Mouse (Mus musculus): Measurements from ENCODE around the gene Gtf2f2. TPM values are rescaled to one million over a fixed set of nuclear protein-coding genes. Genes with fewer than 3 reads are reported as not detected.

Gtf2f2 gene
- polyA plus RNA-seq, 2 experiments from 2014 or later = 40.8 to 42.2 TPM

DNA sequence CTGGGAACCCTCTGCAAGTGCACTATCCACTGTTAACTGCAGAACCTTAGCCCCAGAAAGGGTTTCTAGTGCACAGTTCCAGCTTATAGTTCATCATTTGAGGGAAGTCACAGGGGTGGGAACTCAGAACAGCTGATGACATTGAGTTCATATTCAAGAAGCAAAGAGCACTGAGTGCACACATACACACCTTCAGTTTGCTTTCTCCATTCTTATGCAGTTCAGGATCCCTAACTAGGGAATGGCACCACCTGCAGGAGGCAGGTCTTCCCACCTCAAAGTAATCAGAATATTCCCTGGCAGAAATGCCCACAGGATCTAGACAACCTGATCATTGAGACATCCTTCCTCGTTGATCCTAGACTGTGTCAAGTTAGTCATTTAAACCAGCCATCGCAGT lies 151.0 kb downstream of the Gtf2f2 start:
- ATAC-seq = no peak

DNA sequence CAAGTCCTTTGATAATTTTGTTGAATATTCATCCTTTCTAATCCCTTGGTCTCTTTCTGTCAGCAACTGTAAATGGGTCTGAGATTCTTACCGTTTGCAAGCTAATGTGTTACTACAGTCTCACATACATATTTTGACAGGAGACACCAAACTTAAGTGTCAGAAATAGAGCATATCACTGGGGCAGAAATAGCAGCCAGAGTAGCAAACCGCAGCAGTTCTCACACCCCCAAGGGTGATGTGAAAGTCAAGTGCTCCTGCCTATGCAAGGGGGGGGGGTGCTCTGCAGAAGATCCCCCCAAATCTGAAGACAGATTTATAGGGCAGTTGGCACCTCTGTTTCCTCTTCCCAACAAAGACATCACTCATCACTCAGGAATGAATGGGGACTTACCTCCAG lies 152.5 kb downstream of the Gtf2f2 start:
- no peak for ATAC-seq

DNA sequence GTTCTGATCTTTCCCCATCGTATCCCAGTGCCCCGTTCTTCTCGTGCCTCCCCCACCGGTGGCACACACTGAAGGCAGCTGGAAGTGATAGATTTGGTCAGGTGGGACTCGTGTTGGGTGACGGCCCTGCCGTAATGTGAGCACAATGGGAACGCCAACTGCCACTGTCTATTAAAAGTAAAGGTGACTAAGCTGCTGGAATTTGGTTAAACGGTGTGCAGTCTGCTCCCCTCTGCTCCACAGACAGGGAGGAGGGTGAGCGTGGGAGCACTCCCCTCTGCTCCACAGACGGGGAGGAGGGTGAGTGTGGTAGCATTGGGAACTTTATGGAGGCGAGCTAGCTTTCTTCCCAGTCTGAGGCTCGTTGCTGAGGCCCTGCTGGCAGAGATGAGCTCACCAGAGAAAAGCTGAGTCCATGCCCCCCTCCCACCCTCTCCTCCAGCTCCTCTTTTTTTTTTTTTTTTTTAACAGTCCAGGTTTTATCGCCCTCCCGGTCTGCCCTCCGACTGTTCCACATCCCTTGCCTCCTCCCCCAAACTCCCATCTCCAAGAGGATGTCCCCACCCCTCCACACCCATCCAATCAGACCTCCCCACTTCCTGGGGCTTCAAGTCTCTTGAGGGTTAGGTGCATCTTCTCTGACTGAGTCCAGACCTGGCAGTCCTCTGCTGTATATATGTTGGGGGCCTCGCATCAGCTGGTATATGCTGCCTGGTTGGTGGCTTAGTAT lies 155.2 kb downstream of the Gtf2f2 start:
- ATAC-seq = no peak

DNA sequence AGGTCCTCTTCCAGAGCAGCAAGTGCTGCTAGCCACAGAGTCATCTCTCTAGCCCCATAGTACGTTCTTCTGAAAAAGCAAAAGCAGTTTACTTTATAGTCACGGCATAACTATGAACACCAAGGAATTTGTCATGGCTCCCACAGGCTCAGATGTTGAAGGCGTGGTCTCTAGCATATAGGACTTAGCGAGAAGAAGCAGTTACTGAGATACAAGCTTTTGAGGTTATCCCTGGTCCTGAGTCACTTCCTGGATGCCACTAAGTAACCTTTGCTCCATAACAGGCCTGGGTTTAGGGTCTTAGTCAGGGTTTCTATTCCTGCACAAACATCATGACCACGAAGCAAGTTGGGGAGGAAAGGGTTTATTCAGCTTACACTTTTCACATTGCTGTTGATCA lies 158.6 kb downstream of the Gtf2f2 start:
- ATAC-seq = no peak

DNA sequence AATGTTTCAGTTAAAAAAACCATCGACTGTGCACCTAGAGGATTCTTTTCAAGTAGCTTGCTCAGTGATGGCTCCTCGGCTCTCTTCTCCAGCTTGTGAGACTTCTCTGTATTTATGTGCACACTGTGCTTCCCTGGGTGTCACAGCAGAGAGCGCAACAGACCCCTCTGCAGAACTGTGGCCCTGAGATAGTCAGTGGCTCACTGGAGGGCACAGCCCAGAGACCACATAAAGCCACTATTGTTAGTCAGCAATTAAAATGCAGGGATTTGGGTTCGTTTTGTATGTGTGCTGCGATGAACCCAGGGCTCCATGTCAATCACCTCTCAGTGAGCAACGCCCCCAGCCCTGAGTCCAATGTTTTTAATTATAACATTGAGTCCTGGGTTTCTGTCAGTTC lies 159.8 kb downstream of the Gtf2f2 start:
- ATAC-seq = no peak

DNA sequence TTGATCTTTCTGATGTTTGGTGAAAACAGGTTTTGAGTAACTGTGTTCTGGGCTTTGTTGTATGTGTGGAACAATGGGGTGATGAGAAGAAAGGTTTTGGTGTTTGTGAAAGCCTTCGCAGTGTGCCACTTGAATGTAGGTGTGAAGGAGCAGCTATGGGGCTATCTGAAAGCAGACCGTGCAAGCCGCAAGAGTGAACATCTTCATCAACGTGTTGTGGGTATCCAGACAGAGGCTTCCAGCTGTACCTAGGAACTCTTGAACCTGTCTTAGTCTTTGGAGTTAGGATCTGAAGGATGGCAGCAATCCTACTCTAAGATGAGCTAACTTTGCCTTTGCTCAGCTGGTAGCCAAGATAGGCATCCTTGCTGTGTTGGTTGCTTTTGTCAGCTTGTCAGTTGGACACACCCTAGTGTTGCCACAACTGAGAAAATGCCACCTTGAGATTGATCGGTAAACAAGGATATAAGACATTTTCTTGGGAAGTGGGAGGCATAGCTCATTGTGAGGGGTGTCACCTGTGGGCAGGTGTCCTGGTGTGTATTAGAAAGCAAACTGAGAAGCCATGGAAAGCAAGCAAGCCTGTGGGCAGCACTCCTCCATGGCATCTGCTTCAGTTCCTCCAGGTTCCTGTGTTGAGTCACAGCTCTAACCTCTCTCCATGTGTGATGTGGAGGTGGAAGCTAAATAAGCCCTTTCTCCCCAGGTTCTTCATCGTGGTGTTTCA lies 160.7 kb downstream of the Gtf2f2 start:
- no peak for ATAC-seq

DNA sequence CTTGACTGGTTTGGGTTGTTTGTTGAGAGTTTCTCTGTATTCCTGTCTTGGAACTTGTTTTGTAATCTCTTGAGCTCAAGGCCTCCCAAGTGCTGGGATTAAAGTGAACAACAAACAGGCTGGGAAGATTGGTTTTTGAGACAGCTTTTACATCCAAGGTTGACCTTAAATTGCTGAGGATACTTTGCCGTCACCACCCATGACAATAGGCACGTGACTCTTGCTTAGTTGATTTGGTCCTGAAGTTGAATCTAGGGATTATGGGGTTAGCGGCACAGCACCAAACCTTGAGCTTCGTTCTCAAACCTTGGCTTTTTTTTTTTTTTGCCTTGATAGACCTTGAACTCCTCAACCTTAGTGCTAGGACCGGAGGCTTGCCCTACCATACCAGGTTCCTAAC lies 161.4 kb downstream of the Gtf2f2 start:
- no peak for ATAC-seq

DNA sequence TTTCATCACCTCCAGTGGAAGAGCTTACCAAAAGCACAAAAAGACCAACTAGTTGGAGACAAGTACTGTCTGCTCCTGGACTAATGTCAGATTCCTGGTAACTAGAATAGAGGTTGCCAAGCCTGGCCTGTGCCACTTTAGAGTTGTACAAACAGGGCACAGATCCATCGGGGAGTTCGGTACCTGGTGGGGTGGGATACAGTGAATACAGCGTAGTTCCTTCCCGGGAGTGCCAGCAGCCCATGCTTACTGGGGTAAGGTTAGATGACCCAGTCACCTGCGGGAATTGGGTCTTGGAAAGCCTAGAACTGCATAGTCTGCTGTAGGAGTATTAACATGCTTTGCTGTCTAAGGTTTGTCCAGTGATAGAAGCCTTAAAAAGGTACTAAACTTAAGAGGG lies 162.2 kb downstream of the Gtf2f2 start:
- no peak for ATAC-seq

DNA sequence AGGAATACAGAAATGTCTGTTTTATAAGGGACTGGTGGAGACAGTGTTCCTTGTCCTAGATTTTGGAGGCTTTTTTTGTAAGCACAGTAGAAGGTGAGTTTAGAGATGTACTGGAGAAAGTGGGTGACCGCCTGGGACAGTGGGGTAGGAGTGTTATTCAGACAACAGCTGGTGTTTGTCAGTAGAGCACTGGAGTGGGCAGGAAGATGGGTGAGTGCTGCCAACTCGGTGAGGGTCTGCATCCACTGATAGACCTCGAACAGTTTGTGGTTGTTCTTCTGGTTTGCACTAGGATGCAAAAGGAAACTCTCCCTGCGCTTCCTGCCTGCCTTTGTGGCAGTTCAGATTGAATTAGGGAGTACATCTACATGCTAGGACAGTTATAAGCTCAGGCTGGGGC lies 163.0 kb downstream of the Gtf2f2 start:
- no peak for ATAC-seq

Other genes starting within 250 kb of the Gtf2f2 start
- 10 to 100 TPM; 20.6 to 24.5 TPM for gene Slc25a30, start 223.8 kb downstream of the Gtf2f2 start, polyA plus RNA-seq (2017; shearing (Covaris generic))
- gene Tpt1, start 165.8 kb downstream of the Gtf2f2 start, polyA plus RNA-seq (2017; shearing (Covaris generic)) = 1,000 to 10,000 TPM; 1,301 to 2,015 TPM
- 1 to 10 TPM; 1.4 to 3.3 TPM for gene Kctd4, start 55.9 kb downstream of the Gtf2f2 start, polyA plus RNA-seq (2017; shearing (Covaris generic))
- gene Gpalpp1, start 99.9 kb upstream of the Gtf2f2 start, polyA plus RNA-seq (2017; shearing (Covaris generic)) = 10 to 100 TPM; 10.7 to 13.2 TPM
- 1 to 10 TPM; 6.6 to 8.6 TPM for gene Nufip1, start 100.0 kb upstream of the Gtf2f2 start, polyA plus RNA-seq (2017; shearing (Covaris generic))